Mouse (Mus musculus) effector memory CD4-positive, alpha-beta T cell, adult 5 months (primary cell): ENCODE data around the gene Gm2056. TPM values are rescaled to one million over a fixed set of nuclear protein-coding genes. Genes with fewer than 3 reads are reported as not detected.

Source experiments
- polyA plus RNA-seq: library from polyadenylated mRNA; unstranded; fragments of 100-300 nt; shearing (Covaris generic); gene quantifications from one replicate; pipeline ENCODE4 v1.2.1, GENCODE M21; 2017

The Gm2056 gene
- polyA plus RNA-seq = not detected

DNA sequence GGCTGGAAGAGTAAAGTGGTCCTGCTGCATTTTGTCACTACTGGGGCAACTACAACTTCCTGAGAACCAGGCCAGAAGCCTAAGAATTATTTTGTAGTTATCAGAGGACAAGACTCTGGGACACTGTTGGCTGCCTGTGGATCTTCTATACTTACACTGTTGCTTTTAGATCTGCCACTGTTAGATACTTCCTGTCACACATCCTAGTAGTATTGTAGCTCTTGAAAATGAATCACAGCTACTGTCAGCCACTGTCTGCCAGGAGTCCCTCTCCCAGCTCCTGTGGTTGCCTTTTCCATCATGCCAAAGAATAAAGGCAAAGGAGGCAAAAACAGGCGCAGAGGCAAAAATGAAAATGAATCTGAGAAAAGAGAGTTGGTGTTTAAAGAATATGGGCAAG is at the start of gene Gm2056:
Gm2056 (plus strand) TSS at position 301 of the 400 bp plus-strand sequence.

GRCm38 (mm10) chr12:88011548-88011947 is 15.3 kb upstream of the Gm2056 start, which contains the start of gene Gm2075:
Gene Gm2075 (plus strand): TSS chr12:88011848.

GRCm38 (mm10) chr12:88018671-88019070 is 8.1 kb upstream of the Gm2056 start, which contains the start of gene Gm6803:
Gene Gm6803 (minus strand): TSS chr12:88018771.

Other genes starting within 250 kb of the Gm2056 start
- not detected for gene Gm21936, start 231.5 kb upstream of the Gm2056 start, polyA plus RNA-seq
- not detected for gene BB287469, start 210.4 kb upstream of the Gm2056 start, polyA plus RNA-seq
- not detected for gene Gm2001, start 184.7 kb upstream of the Gm2056 start, polyA plus RNA-seq
- gene Gm2016, start 152.9 kb upstream of the Gm2056 start, polyA plus RNA-seq = not detected
- not detected for gene Gm2022, start 131.6 kb upstream of the Gm2056 start, polyA plus RNA-seq
- not detected for gene Gm2035, start 107.1 kb upstream of the Gm2056 start, polyA plus RNA-seq
- gene Gm2042, start 72.9 kb upstream of the Gm2056 start, polyA plus RNA-seq = 0.69 TPM
- not detected for gene Gm2075, start 15.2 kb upstream of the Gm2056 start, polyA plus RNA-seq
- not detected for gene Gm6803, start 8.2 kb upstream of the Gm2056 start, polyA plus RNA-seq
- gene Gm16368, start 56.7 kb downstream of the Gm2056 start, polyA plus RNA-seq = not detected
- not detected for gene Gm10436, start 155.1 kb downstream of the Gm2056 start, polyA plus RNA-seq
- gene Gm8332, start 223.1 kb downstream of the Gm2056 start, polyA plus RNA-seq = not detected
- gene Gm5662, start 247.5 kb downstream of the Gm2056 start, polyA plus RNA-seq = 0.25 TPM